Mouse (Mus musculus): ENCODE measurements around the gene Sdhb. TPM values are rescaled to one million over a fixed set of nuclear protein-coding genes. Genes with fewer than 3 reads are reported as not detected.

Sdhb gene
- polyA plus RNA-seq (2012; fragmentation: generic; extraction: Trizol) = 100 to 1,000 TPM; 193 to 286 TPM

DNA sequence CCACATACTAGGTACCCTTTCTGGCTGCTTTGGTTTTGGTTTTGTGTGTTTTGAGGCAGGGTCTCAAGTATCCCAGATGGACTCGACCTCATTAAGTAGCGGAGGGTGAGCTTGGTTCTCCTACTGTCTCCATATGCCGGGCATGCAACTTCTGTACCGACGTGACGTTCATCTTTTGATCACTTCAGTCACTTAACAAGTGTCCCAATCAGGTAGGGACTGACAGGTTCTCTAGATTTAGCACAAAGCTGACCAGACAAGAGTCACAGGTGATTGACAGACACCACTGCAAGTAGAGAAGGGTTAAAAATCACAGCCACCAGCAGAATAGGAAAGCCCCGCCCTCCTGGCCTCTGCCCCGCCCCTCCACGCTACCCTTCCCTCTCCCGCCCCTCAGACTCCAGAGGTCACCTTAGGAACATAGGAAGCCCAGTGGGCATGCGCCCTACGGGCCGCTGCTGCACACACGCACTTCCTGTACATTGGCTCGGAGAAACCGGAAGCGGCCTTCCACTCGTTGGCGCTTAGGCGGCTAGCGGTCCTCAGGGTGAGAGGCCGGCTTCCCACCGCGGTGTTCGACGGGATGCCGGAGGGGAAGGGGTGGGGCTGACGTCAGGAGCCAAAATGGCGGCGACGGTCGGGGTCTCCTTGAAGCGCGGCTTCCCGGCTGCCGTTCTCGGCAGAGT, at the start of gene Sdhb:
Gene Sdhb, plus strand, starts transcription at position 423 of the 686 bp plus-strand sequence.

DNA sequence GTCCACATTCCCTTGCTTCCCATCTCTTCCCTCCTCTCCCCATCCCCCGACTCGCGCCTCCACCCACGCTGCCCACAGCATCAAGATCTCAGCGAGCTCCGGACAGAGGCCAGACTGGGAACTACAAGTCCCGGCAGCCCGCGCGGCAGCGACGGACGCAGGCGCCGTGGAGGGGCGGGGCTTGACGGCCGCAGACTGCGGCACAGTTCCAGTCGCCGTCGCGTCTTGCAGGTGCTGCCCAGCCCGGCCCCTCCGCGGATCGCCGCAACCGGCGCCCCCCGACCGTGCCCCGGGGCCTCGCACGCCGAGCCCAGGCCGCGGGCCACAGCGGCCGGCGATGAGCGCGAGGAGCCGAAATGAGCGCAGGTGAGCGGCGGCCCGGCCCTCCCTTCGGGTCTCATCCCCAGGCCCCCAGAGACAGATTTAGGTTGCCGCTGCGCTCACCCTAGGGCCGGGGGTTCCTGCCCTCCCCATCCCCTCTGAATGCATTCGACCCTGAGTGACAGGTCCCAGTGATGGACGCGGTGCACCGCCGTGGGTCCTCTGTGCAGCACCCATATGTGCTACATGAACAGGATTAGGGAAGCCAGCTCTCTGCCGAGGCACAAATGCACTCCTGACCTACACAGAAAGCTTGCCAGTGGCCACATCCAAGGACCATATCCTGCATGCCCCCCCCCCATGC, 25.9 kb downstream of the Sdhb start, which contains the start of gene Atp13a2:
Gene Atp13a2, plus strand, starts transcription at position 163 of the 685 bp plus-strand sequence.

DNA sequence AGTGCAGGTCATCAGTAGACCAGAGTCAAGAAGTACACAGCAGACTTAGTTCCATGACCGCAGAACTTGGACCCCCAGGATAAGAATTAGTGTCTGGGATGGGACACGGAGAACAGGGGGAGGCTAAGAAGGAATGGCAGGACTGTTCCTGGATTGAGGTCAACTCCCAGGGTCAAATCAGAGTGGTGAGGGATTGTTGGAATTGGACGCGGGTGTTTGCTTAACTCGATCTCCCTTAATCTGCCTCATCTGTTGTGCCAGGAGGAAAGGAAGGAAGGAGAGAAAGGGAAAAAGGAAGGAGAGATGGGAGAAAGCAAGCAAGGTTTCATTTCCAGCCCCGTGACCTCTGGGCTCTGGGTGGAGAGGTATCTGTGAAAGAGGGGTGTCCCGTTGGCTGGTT, 49.1 kb downstream of the Sdhb start, which contains the start of gene Mfap2:
Gene Mfap2, plus strand, starts transcription at position 301 of the 400 bp plus-strand sequence.

Other genes starting within 250 kb of the Sdhb start
- gene Padi6, start 218.6 kb upstream of the Sdhb start, polyA plus RNA-seq (2012; fragmentation: generic; extraction: Trizol) = not detected
- gene Padi4, start 187.0 kb upstream of the Sdhb start, polyA plus RNA-seq (2012; fragmentation: generic; extraction: Trizol) = under 1 TPM; 0.04 to 0.05 TPM
- under 1 TPM; 0.06 to 0.22 TPM for gene Padi3, start 150.6 kb upstream of the Sdhb start, polyA plus RNA-seq (2012; fragmentation: generic; extraction: Trizol)
- under 1 TPM in 1 of 2 experiments, not detected in 1; 0.01 TPM for gene Padi1, start 115.4 kb upstream of the Sdhb start, polyA plus RNA-seq (2012; fragmentation: generic; extraction: Trizol)
- under 1 TPM; 0.27 to 0.33 TPM for gene Padi2, start 54.9 kb upstream of the Sdhb start, polyA plus RNA-seq (2012; fragmentation: generic; extraction: Trizol)
- 10 to 100 TPM; 11.1 to 31.0 TPM for gene Atp13a2, start 25.7 kb downstream of the Sdhb start, polyA plus RNA-seq (2012; fragmentation: generic; extraction: Trizol)
- under 1 TPM; 0.07 to 0.87 TPM for gene Mfap2, start 49.2 kb downstream of the Sdhb start, polyA plus RNA-seq (2012; fragmentation: generic; extraction: Trizol)
- gene Crocc, start 99.3 kb downstream of the Sdhb start, polyA plus RNA-seq (2012; fragmentation: generic; extraction: Trizol) = 10 to 100 TPM in 1 of 2 experiments, 1 to 10 TPM in 1; 3.2 to 10.6 TPM
- gene Necap2, start 117.2 kb downstream of the Sdhb start, polyA plus RNA-seq (2012; fragmentation: generic; extraction: Trizol) = 10 to 100 TPM; 47.9 to 60.1 TPM
- not detected for gene Spata21, start 127.1 kb downstream of the Sdhb start, polyA plus RNA-seq (2012; fragmentation: generic; extraction: Trizol)
- gene Szrd1, start 178.6 kb downstream of the Sdhb start, polyA plus RNA-seq (2012; fragmentation: generic; extraction: Trizol) = 10 to 100 TPM; 42.1 to 64.6 TPM
- 1 to 10 TPM; 2.7 to 9.4 TPM for gene Fbxo42, start 186.7 kb downstream of the Sdhb start, polyA plus RNA-seq (2012; fragmentation: generic; extraction: Trizol)